ENCODE assay signal across 23 mouse cellular contexts in genomic region chr2:33146994-33147393, GRCm38 (mm10). TPM values are rescaled to one million over a fixed set of nuclear protein-coding genes. Genes with fewer than 3 reads are reported as not detected.
DNase-seq lines count a peak whose midpoint lies in the region; ATAC-seq and TF ChIP-seq lines count a peak whose summit lies in the region.
"Had no signal": no experiment of that assay in that cellular context is flagged by ENCODE, and none has a peak within 500 bp of the region (broad histone marks: within the 10 kb centered on the region; RNA-seq: fewer than 3 reads in every experiment).

No protein-coding gene starts in this region.

- H3K4me1 ChIP-seq in lung, postnatal 0 days (ENCODE audit: insufficient read depth, low read depth, low read length), result no peaks in the 10 kb centered on the region

- H3K27ac ChIP-seq in lung, postnatal 0 days (ENCODE audit: low read length), result no peak overlapping the region

- no peak for TF ChIP-seq CTCF in lung, postnatal 0 days (IDR thresholded peaks at IDR 0.05)

- no peak overlapping the region for H3K9ac ChIP-seq in lung, postnatal 0 days (replicated peaks; ENCODE audit: low read depth)

- H3K4me2 ChIP-seq in lung, postnatal 0 days (replicated peaks; ENCODE audit: low read depth, low read length), result no peak overlapping the region

- H3K36me3 ChIP-seq in lung, postnatal 0 days (ENCODE audit: insufficient read depth, low read length), result no peaks in the 10 kb centered on the region
- H3K36me3 ChIP-seq: G1E had no signal

- no peaks in the 10 kb centered on the region for H3K9me3 ChIP-seq in lung, postnatal 0 days (ENCODE audit: low read length)
- H3K9me3 ChIP-seq: G1E had no signal

- peak; percentile 83 for ATAC-seq in lung, postnatal 0 days
- ATAC-seq: activated CD4-positive, CD25-positive, alpha-beta regulatory T cell, adult 4 months; CD4-positive, CD25-positive, alpha-beta regulatory T cell, adult 4 months; Patski had no signal

- peak; percentile 26 to 52 for DNase-seq in adrenal gland, adult (ENCODE audit: inconsistent age in 2 of 2, low spot score in 1 of 2)
- no peak for DNase-seq in adrenal gland, adult 8-10 months
- peak; percentile 48 for DNase-seq in adrenal gland, postnatal 10 days
- no peak for DNase-seq in adrenal gland, adult 2 months
- peak; percentile 54 for DNase-seq in adrenal gland, postnatal 14 days
- no peak for DNase-seq in adrenal gland, adult 18-20 months (ENCODE audit: low spot score in 2 of 2)
- no peak for DNase-seq in lung, postnatal 0 days (ENCODE audit: low spot score)
- no peak for DNase-seq in lung, postnatal 4 days
- DNase-seq: adrenal gland, postnatal 25 days; B cell, adult 2 months; cerebellum, adult 11 months; cerebellum, adult 11-12 months; cerebellum, adult 18-20 months; cerebellum, adult 2 months; cerebellum, adult 8-10 months; cerebellum, adult 9-10 months; cerebellum, adult 9-11 months; cerebellum, postnatal 10 days had no signal

- no peak for TF ChIP-seq EP300 in lung, postnatal 0 days (IDR thresholded peaks at IDR 0.05)

- H3K27me3 ChIP-seq in lung, postnatal 0 days (replicated peaks; ENCODE audit: insufficient read depth, low read length), result no peaks in the 10 kb centered on the region
- H3K27me3 ChIP-seq: CH12.LX, Patski had no signal

- 48% methylated on average over 4 of the region's 4 CpGs for WGBS in lung, postnatal 0 days

- H3K4me3 ChIP-seq in lung, postnatal 0 days (ENCODE audit: low read depth, low read length), result no peak overlapping the region

RNA-seq across cellular contexts. Expression of gene Garnl3, which starts 15.5 kb away (rescaled TPM):
- 10 to 100 TPM; 12.7 to 29.6 (median 19.1) TPM for total RNA-seq in adrenal gland, adult 8-10 months (2022)
- total RNA-seq in adrenal gland, postnatal 10 days (2021), result 10 to 100 TPM; 16.4 to 29.5 TPM
- total RNA-seq in adrenal gland, adult 2 months (2021), result 10 to 100 TPM; 13.3 to 15.0 TPM
- 13.4 and 21.4 TPM in 2 replicates for polyA plus RNA-seq in adrenal gland, adult 2 months (2012; rRNA removed)
- 15.1 and 20.9 TPM in 2 replicates for total RNA-seq in adrenal gland, postnatal 14 days (2021)
- 10 to 100 TPM; 11.4 to 16.1 TPM for total RNA-seq in adrenal gland, adult 18-20 months (2021)
- polyA plus RNA-seq in lung, postnatal 0 days (2015; fragmentation: Nextera tagmentation; extraction: Ambion mirVana), result 5.9 and 8.5 TPM in 2 replicates
- polyA plus RNA-seq: G1E had no signal

Comparison
In these comparisons a context has a peak if more than half of its experiments do, and no peak if none do; other contexts are left out.
1. DNase-seq: peak in adrenal gland, adult (2 of 2), adrenal gland, postnatal 10 days (single experiment) and adrenal gland, postnatal 14 days (single experiment); none in adrenal gland, adult 8-10 months (single experiment), adrenal gland, adult 2 months (single experiment), adrenal gland, adult 18-20 months (0 of 2), lung, postnatal 0 days (single experiment) and lung, postnatal 4 days (0 of 2).